9 mouse cellular contexts compared by ENCODE assay signal in genomic region chr16:32523462-32524243, GRCm38 (mm10). TPM values are rescaled to one million over a fixed set of nuclear protein-coding genes. Genes with fewer than 3 reads are reported as not detected.
DNase-seq lines count a peak whose midpoint lies in the region; ATAC-seq and TF ChIP-seq lines count a peak whose summit lies in the region.
"Had no signal": no experiment of that assay in that cellular context is flagged by ENCODE, and none has a peak within 500 bp of the region (broad histone marks: within the 10 kb centered on the region; RNA-seq: fewer than 3 reads in every experiment).

No protein-coding gene starts in this region.

- TF ChIP-seq EP300 in stomach, postnatal 0 days (optimal IDR thresholded peaks at IDR 0.05): no peak

- no peak for DNase-seq in layer of hippocampus, adult 2 months (ENCODE audit: low spot score in 2 of 2)
- DNase-seq in layer of hippocampus, adult 9-11 months: no peak
- peak; percentile 90 for DNase-seq in adrenal gland, adult 2 months
- DNase-seq in forebrain, embryonic 14.5 days (ENCODE audit: low spot score): peak; percentile 43
- DNase-seq in stomach, postnatal 0 days (ENCODE audit: low spot score): peak; percentile 65

- peak overlapping the region; percentile 32; the same call in 1 of the 2 replicates for H3K27ac ChIP-seq in layer of hippocampus, adult 2 months
- H3K27ac ChIP-seq in forebrain, embryonic 14.5 days (ENCODE audit: low read depth, low read length): no peak overlapping the region
- peak overlapping the region; percentile 76 for H3K27ac ChIP-seq in hindbrain, embryonic 12.5 days
- peak overlapping the region; percentile 85 for H3K27ac ChIP-seq in lung, embryonic 16.5 days (ENCODE audit: low read length)
- peak overlapping the region; percentile 65 for H3K27ac ChIP-seq in stomach, postnatal 0 days (replicated peaks)

- no peaks in the 10 kb centered on the region for H3K27me3 ChIP-seq in forebrain, embryonic 14.5 days (replicated peaks; ENCODE audit: control insufficient read depth, insufficient read depth, low read length)
- peaks cover 3% of the 10 kb centered on the region; the same call in 1 of the 2 replicates for H3K27me3 ChIP-seq in hindbrain, embryonic 12.5 days
- no peaks in the 10 kb centered on the region for H3K27me3 ChIP-seq in lung, embryonic 16.5 days (ENCODE audit: control insufficient read depth, insufficient read depth, low read depth, low read length)
- no peaks in the 10 kb centered on the region for H3K27me3 ChIP-seq in stomach, postnatal 0 days (ENCODE audit: control insufficient read depth, insufficient read depth, low read length)

- no peaks in the 10 kb centered on the region for H3K36me3 ChIP-seq in forebrain, embryonic 14.5 days (ENCODE audit: control insufficient read depth, insufficient read depth, low read length)
- H3K36me3 ChIP-seq in hindbrain, embryonic 12.5 days: no peaks in the 10 kb centered on the region
- H3K36me3 ChIP-seq in lung, embryonic 16.5 days (ENCODE audit: control insufficient read depth, insufficient read depth, low read length): no peaks in the 10 kb centered on the region
- H3K36me3 ChIP-seq in stomach, postnatal 0 days (ENCODE audit: control insufficient read depth, insufficient read depth, low read length): no peaks in the 10 kb centered on the region

- no peak overlapping the region for H3K4me2 ChIP-seq in forebrain, embryonic 14.5 days (ENCODE audit: low read length)
- no peak overlapping the region for H3K4me2 ChIP-seq in hindbrain, embryonic 12.5 days (replicated peaks)
- 0 out of 2 replicates have a peak overlapping the region, but pooled peaks have one; percentile 15 for H3K4me2 ChIP-seq in lung, embryonic 16.5 days (ENCODE audit: low read depth, low read length)
- no peak overlapping the region for H3K4me2 ChIP-seq in stomach, postnatal 0 days (replicated peaks; ENCODE audit: low read depth)

- WGBS in forebrain, embryonic 14.5 days: 69% methylated on average over 8 of the region's 8 CpGs
- WGBS in hindbrain, embryonic 12.5 days: 62% methylated on average over 8 of the region's 8 CpGs
- WGBS in lung, embryonic 16.5 days: 33% methylated on average over 8 of the region's 8 CpGs
- WGBS in stomach, postnatal 0 days: 37% methylated on average over 8 of the region's 8 CpGs

- ATAC-seq in forebrain, embryonic 14.5 days: no peak
- peak; percentile 75 for ATAC-seq in hindbrain, embryonic 12.5 days (ENCODE audit: low FRiP score)
- peak; percentile 80 for ATAC-seq in lung, embryonic 16.5 days (ENCODE audit: low read depth)
- no peak; the same call in 1 of the 2 replicates for ATAC-seq in stomach, postnatal 0 days (ENCODE audit: low FRiP score, low TSS enrichment)
- no peak for ATAC-seq in monocyte, adult 5-6 weeks (replicated peaks; ENCODE audit: insufficient number of reproducible peaks, low FRiP score, low TSS enrichment, poor library complexity, severe bottlenecking)

- H3K9ac ChIP-seq in forebrain, embryonic 14.5 days (ENCODE audit: low read length): no peak overlapping the region
- no peak overlapping the region for H3K9ac ChIP-seq in hindbrain, embryonic 12.5 days
- H3K9ac ChIP-seq in lung, embryonic 16.5 days (ENCODE audit: low read length): no peak overlapping the region
- no peak overlapping the region for H3K9ac ChIP-seq in stomach, postnatal 0 days (ENCODE audit: low read length)

- H3K4me1 ChIP-seq in forebrain, embryonic 14.5 days (ENCODE audit: control insufficient read depth, insufficient read depth, low read length): no peaks in the 10 kb centered on the region; the same call in 1 of the 2 replicates
- peaks cover 14% of the 10 kb centered on the region for H3K4me1 ChIP-seq in hindbrain, embryonic 12.5 days
- H3K4me1 ChIP-seq in lung, embryonic 16.5 days (replicated peaks; ENCODE audit: control insufficient read depth, insufficient read depth, low read length): peaks cover 10% of the 10 kb centered on the region
- peaks cover 6% of the 10 kb centered on the region; the same call in 1 of the 2 replicates for H3K4me1 ChIP-seq in stomach, postnatal 0 days (replicated peaks; ENCODE audit: control insufficient read depth, insufficient read depth)

- H3K4me3 ChIP-seq in layer of hippocampus, adult 2 months: no peak overlapping the region
- no peak overlapping the region for H3K4me3 ChIP-seq in forebrain, embryonic 14.5 days (ENCODE audit: low read depth, low read length)
- no peak overlapping the region for H3K4me3 ChIP-seq in hindbrain, embryonic 12.5 days
- H3K4me3 ChIP-seq in lung, embryonic 16.5 days (ENCODE audit: low read length): no peak overlapping the region
- H3K4me3 ChIP-seq in stomach, postnatal 0 days (ENCODE audit: low read depth, low read length): no peak overlapping the region

- H3K9me3 ChIP-seq in forebrain, embryonic 14.5 days (replicated peaks; ENCODE audit: control insufficient read depth, low read length): no peaks in the 10 kb centered on the region
- no peaks in the 10 kb centered on the region for H3K9me3 ChIP-seq in hindbrain, embryonic 12.5 days (replicated peaks)
- H3K9me3 ChIP-seq in lung, embryonic 16.5 days (ENCODE audit: control insufficient read depth, low read length): no peaks in the 10 kb centered on the region
- H3K9me3 ChIP-seq in stomach, postnatal 0 days (ENCODE audit: control insufficient read depth, low read length): no peaks in the 10 kb centered on the region

- no peak for TF ChIP-seq CTCF in layer of hippocampus, adult 2 months (conservative IDR thresholded peaks at IDR 0.05)
- TF ChIP-seq CTCF in stomach, postnatal 0 days (IDR thresholded peaks at IDR 0.05; ENCODE audit: low read depth): no peak

RNA-seq across cellular contexts. Expression of gene Zdhhc19, which starts 27.6 kb away (rescaled TPM):
- total RNA-seq in layer of hippocampus, adult 2 months (2021): not detected
- not detected for total RNA-seq in adrenal gland, adult 2 months (2021)
- polyA plus RNA-seq in adrenal gland, adult 2 months (2012; rRNA removed): not detected in 2 replicates
- not detected in 2 replicates for polyA plus RNA-seq in forebrain, embryonic 14.5 days (2014; fragmentation: Nextera tagmentation; extraction: Ambion mirVana)
- not detected in 2 replicates for polyA plus RNA-seq in hindbrain, embryonic 12.5 days (2016; fragmentation: Nextera tagmentation; extraction: Ambion mirVana)
- not detected in 2 replicates for polyA plus RNA-seq in lung, embryonic 16.5 days (2015; fragmentation: Nextera tagmentation; extraction: Ambion mirVana)
- not detected in 2 replicates for polyA plus RNA-seq in stomach, postnatal 0 days (2015; fragmentation: Nextera tagmentation; extraction: Ambion mirVana)
- not detected in 3 replicates for total RNA-seq in monocyte, adult 5-6 weeks (2017)
- total RNA-seq: left cerebral cortex, postnatal 14 days had no signal

RNA-seq across cellular contexts. Expression of gene Slc51a, which starts 36.0 kb away (rescaled TPM):
- total RNA-seq in layer of hippocampus, adult 2 months (2021): not detected
- total RNA-seq in adrenal gland, adult 2 months (2021): under 1 TPM in 1 of 2 experiments, not detected in 1; 0.28 TPM
- polyA plus RNA-seq in adrenal gland, adult 2 months (2012; rRNA removed): 0.23 and 0.33 TPM in 2 replicates
- 0.20 and 0.21 TPM in 2 replicates for polyA plus RNA-seq in forebrain, embryonic 14.5 days (2014; fragmentation: Nextera tagmentation; extraction: Ambion mirVana)
- polyA plus RNA-seq in hindbrain, embryonic 12.5 days (2016; fragmentation: Nextera tagmentation; extraction: Ambion mirVana): 0.09 and 0.14 TPM in 2 replicates
- 0.28 and 0.55 TPM in 2 replicates for polyA plus RNA-seq in lung, embryonic 16.5 days (2015; fragmentation: Nextera tagmentation; extraction: Ambion mirVana)
- polyA plus RNA-seq in stomach, postnatal 0 days (2015; fragmentation: Nextera tagmentation; extraction: Ambion mirVana): 2.7 and 3.1 TPM in 2 replicates
- 0.48 to 0.49 TPM in 2 of 3 replicates, not detected in the other for total RNA-seq in monocyte, adult 5-6 weeks (2017)
- total RNA-seq: left cerebral cortex, postnatal 14 days had no signal

Comparison
In these comparisons a context has a peak if more than half of its experiments do, and no peak if none do; other contexts are left out.
1. DNase-seq: peak in adrenal gland, adult 2 months (single experiment), forebrain, embryonic 14.5 days (single experiment) and stomach, postnatal 0 days (single experiment); none in layer of hippocampus, adult 2 months (0 of 2) and layer of hippocampus, adult 9-11 months (single experiment).
2. ATAC-seq: peak in hindbrain, embryonic 12.5 days (single experiment) and lung, embryonic 16.5 days (single experiment); none in forebrain, embryonic 14.5 days (single experiment), stomach, postnatal 0 days (single experiment) and monocyte, adult 5-6 weeks (single experiment).